Mouse (Mus musculus) heart, adult 2 months (tissue): Measurements from ENCODE around the gene Clybl. TPM values are rescaled to one million over a fixed set of nuclear protein-coding genes. Genes with fewer than 3 reads are reported as not detected.

Source experiments
- DNase-seq, 2 experiments: peaks; one replicate each; pipeline ENCODE4 v3.0.0; 2021
- H3K27ac ChIP-seq: fragments of 200-600 bp; 2 replicates; pipeline ENCODE4 v1.8.1; 2022
- H3K27me3 ChIP-seq: fragments of 200-500 bp; 2 replicates; pipeline ENCODE4 v1.6.1; 2012; ENCODE audit warnings: mild to moderate bottlenecking, low read length, inconsistent platforms, mixed read lengths; ENCODE audit not compliant: control insufficient read depth, insufficient read depth
- H3K36me3 ChIP-seq: fragments of 200-500 bp; 2 replicates; pipeline ENCODE4 v1.6.1; 2012; ENCODE audit warnings: low read length, inconsistent platforms; ENCODE audit not compliant: control insufficient read depth, insufficient read depth
- H3K4me1 ChIP-seq: fragments of 200-500 bp; 2 replicates; pipeline ENCODE4 v1.6.1; 2011; ENCODE audit warnings: low read length; ENCODE audit not compliant: control insufficient read depth, insufficient read depth
- H3K4me3 ChIP-seq: fragments of 200-600 bp; 2 replicates; pipeline ENCODE4 v1.8.1; 2022
- H3K79me2 ChIP-seq: fragments of 200-500 bp; replicated peaks from 2 replicates; pipeline ENCODE4 v1.6.1; 2012; ENCODE audit warnings: mild to moderate bottlenecking, inconsistent platforms, low read length, moderate library complexity, mixed read lengths; ENCODE audit not compliant: control insufficient read depth, insufficient read depth
- H3K9ac ChIP-seq: fragments of 200-500 bp; 2 replicates; pipeline ENCODE4 v1.6.1; 2012; ENCODE audit warnings: low read depth, mild to moderate bottlenecking, control low read depth, inconsistent platforms, low read length, mixed read lengths
- CTCF ChIP-seq: fragments of 200-600 bp; IDR thresholded peaks from 2 replicates; pipeline ENCODE4 v1.8.1; 2022; ENCODE audit warnings: antibody characterized with exemption, mild to moderate bottlenecking, moderate library complexity
- EP300 ChIP-seq: fragments of 200-500 bp; IDR thresholded peaks from 2 replicates; pipeline ENCODE4 v1.6.1; 2011; ENCODE audit warnings: low read depth, low read length, control low read depth; ENCODE audit not compliant: insufficient read depth
- POLR2A ChIP-seq: fragments of 200-500 bp; IDR thresholded peaks from 2 replicates; pipeline ENCODE4 v1.6.1; 2011; ENCODE audit warnings: mild to moderate bottlenecking, low read depth, low read length, control low read depth; ENCODE audit not compliant: insufficient read depth
- WGBS: fragments of 180-500 bp; shearing (Covaris S2); methylation state at CpG from one replicate; pipeline ENCODE4 v1.1.7; 2018; 5-methylcytosine and 5-hydroxymethylcytosine counted together
- intact Hi-C: fragments of 180-260 bp; cut with DNase I; formaldehyde crosslinking; loops from one replicate; pipeline ENCODE4 v1.15.1; 2025
- polyA plus RNA-seq: library from polyadenylated mRNA; depleted of rRNA; stranded (reverse); fragments of >200 nt; gene quantifications from 2 replicates; pipeline ENCODE4 v1.2.3, GENCODE M21; 2012
- total RNA-seq, 2 experiments: library from RNA; stranded (reverse); gene quantifications; 2 replicates each; pipeline ENCODE4 v1.2.3; 2021

The Clybl gene
- total and polyA plus RNA-seq, 3 experiments = 50.3 to 131 (median 115) TPM

DNA sequence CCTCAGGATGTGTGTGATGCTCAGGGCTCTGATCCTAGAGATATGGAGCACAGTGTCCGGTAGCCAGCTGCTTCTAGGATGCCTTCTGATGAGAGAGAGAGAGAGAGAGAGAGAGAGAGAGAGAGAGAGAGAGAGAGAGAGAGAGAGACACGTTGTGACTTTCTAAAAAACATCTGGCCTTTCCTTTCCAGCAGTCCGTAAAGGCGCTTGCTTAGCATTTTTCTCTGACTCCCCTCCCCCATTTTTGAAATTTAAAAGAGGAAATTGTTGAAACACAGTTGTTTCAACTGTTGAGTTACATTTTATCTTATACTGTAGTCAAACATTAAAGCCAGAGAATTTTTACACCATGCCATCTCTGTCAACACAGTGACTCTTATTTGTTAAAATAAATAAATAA is 114.9 kb downstream of the Clybl start:
- intact Hi-C loops = no loop called here
- Histone ChIP-seq H3K27me3 (no peaks in the 10 kb centered on the region), H3K9ac (no peak overlapping the region), H3K79me2 (no peaks in the 10 kb centered on the region), H3K27ac (no peak overlapping the region), H3K4me1 (no peaks in the 10 kb centered on the region), H3K36me3 (no peaks in the 10 kb centered on the region), H3K4me3 (no peak overlapping the region)
- WGBS = 57% methylated on average over 4 of the region's 4 CpGs
- DNase-seq = no peak
- no peak for TF ChIP-seq CTCF
- no peak for TF ChIP-seq POLR2A

- Histone ChIP-seq H3K4me3 (no peak overlapping the region), H3K79me2 (no peaks in the 10 kb centered on the region), H3K27ac (no peak overlapping the region), H3K4me1 (no peaks in the 10 kb centered on the region), H3K9ac (no peak overlapping the region), H3K36me3 (no peaks in the 10 kb centered on the region), H3K27me3 (no peaks in the 10 kb centered on the region)
- TF ChIP-seq POLR2A = no peak
- no peak for TF ChIP-seq CTCF
- TF ChIP-seq EP300 = no peak
- DNase-seq = no peak
- intact Hi-C loops = no loop called here
- WGBS = 55% methylated on average over 2 of the region's 2 CpGs
These were observed 115.4 kb downstream of the Clybl start for GRCm38 (mm10) chr14:122296864-122297263.

- no peak overlapping the region for H3K4me3 ChIP-seq
- no peak overlapping the region for H3K9ac ChIP-seq
- intact Hi-C loops = no loop called here
- H3K79me2 ChIP-seq = no peaks in the 10 kb centered on the region
- no peak overlapping the region for H3K27ac ChIP-seq
- no peak for DNase-seq
- no peak for TF ChIP-seq CTCF
- H3K36me3 ChIP-seq = no peaks in the 10 kb centered on the region
- H3K4me1 ChIP-seq = no peaks in the 10 kb centered on the region
- WGBS = 70% methylated on average over 11 of the region's 11 CpGs
- no peaks in the 10 kb centered on the region for H3K27me3 ChIP-seq
These were observed 116.0 kb downstream of the Clybl start for GRCm38 (mm10) chr14:122297386-122298109.

GRCm38 (mm10) chr14:122300261-122300660 is 118.8 kb downstream of the Clybl start:
- no peaks in the 10 kb centered on the region for H3K4me1 ChIP-seq
- no peak overlapping the region for H3K4me3 ChIP-seq
- H3K27me3 ChIP-seq = no peaks in the 10 kb centered on the region
- 91% methylated on average over 11 of the region's 11 CpGs for WGBS
- no peak overlapping the region for H3K27ac ChIP-seq
- DNase-seq = no peak
- no peak for TF ChIP-seq POLR2A
- TF ChIP-seq CTCF = no peak
- no peak for TF ChIP-seq EP300
- no peak overlapping the region for H3K9ac ChIP-seq
- H3K36me3 ChIP-seq = no peaks in the 10 kb centered on the region
- intact Hi-C loops = no loop called here
- no peaks in the 10 kb centered on the region for H3K79me2 ChIP-seq

DNA sequence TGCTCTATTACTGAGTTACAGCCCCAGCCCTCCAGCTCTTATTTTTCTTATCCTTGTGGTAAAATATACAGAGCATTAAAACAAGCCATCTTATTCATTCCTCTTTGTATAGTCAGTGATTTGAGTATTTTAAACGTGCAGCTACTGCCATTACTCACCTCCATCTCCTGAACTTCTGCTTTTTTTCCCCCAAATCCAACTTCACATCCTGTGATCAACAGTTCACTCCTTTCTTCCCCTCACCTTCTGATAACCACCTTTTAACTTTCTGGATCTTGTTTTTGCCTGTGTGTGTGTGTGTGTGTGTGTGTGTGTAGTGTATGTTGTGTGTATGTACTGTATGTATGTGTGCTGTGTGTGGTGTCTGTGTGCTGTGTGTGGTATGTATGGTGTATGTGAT is 122.3 kb downstream of the Clybl start:
- Histone ChIP-seq H3K27me3 (no peaks in the 10 kb centered on the region), H3K79me2 (no peaks in the 10 kb centered on the region), H3K36me3 (no peaks in the 10 kb centered on the region), H3K27ac (no peak overlapping the region), H3K4me3 (no peak overlapping the region), H3K9ac (no peak overlapping the region), H3K4me1 (no peaks in the 10 kb centered on the region)
- TF ChIP-seq EP300 (no peak), POLR2A (no peak), CTCF (no peak)
- intact Hi-C loops = no loop called here
- no peak for DNase-seq
- WGBS = 42% methylated on average over 1 of the region's 1 CpGs

GRCm38 (mm10) chr14:122305132-122305531 is 123.6 kb downstream of the Clybl start:
- no peak overlapping the region for H3K4me3 ChIP-seq
- no peaks in the 10 kb centered on the region for H3K4me1 ChIP-seq
- intact Hi-C loops = no loop called here
- H3K27ac ChIP-seq = no peak overlapping the region
- WGBS = 72% methylated on average over 8 of the region's 8 CpGs
- no peak for DNase-seq
- H3K27me3 ChIP-seq = no peaks in the 10 kb centered on the region
- no peaks in the 10 kb centered on the region for H3K36me3 ChIP-seq
- TF ChIP-seq POLR2A = no peak
- H3K79me2 ChIP-seq = no peaks in the 10 kb centered on the region
- H3K9ac ChIP-seq = no peak overlapping the region
